8 mouse cellular contexts compared by ENCODE assay signal in genomic region chr1:193440512-193440911, GRCm38 (mm10).
DNase-seq lines count a peak whose midpoint lies in the region; ATAC-seq lines count a peak whose summit lies in the region.

No protein-coding gene starts in this region.

- H3K27ac ChIP-seq in kidney, embryonic 15.5 days, result no peak overlapping the region
- H3K27ac ChIP-seq in limb, embryonic 10.5 days, result no peak overlapping the region

- no peak overlapping the region for H3K9ac ChIP-seq in kidney, embryonic 15.5 days

- H3K4me2 ChIP-seq in kidney, embryonic 15.5 days, result no peak overlapping the region

- no peaks in the 10 kb centered on the region for H3K27me3 ChIP-seq in kidney, embryonic 15.5 days
- H3K27me3 ChIP-seq in limb, embryonic 10.5 days (ENCODE audit: low read depth, poor library complexity, severe bottlenecking), result no peaks in the 10 kb centered on the region

- no peaks in the 10 kb centered on the region for H3K4me1 ChIP-seq in kidney, embryonic 15.5 days
- 0 out of 2 replicates have a peak, but pooled peaks cover 6% of the 10 kb centered on the region for H3K4me1 ChIP-seq in limb, embryonic 10.5 days

- WGBS in kidney, embryonic 15.5 days, result 8% methylated on average over 1 of the region's 1 CpGs
- 4% methylated on average over 1 of the region's 1 CpGs for WGBS in limb, embryonic 10.5 days

- ATAC-seq in kidney, embryonic 15.5 days (replicated peaks; ENCODE audit: low FRiP score), result no peak

- H3K36me3 ChIP-seq in kidney, embryonic 15.5 days, result no peaks in the 10 kb centered on the region
- no peaks in the 10 kb centered on the region for H3K36me3 ChIP-seq in limb, embryonic 10.5 days

- H3K4me3 ChIP-seq in kidney, embryonic 15.5 days (replicated peaks), result no peak overlapping the region
- H3K4me3 ChIP-seq in limb, embryonic 10.5 days, result no peak overlapping the region

- H3K9me3 ChIP-seq in kidney, embryonic 15.5 days (replicated peaks), result no peaks in the 10 kb centered on the region
- no peaks in the 10 kb centered on the region for H3K9me3 ChIP-seq in limb, embryonic 10.5 days (replicated peaks)

- DNase-seq in kidney, adult 9 months, result peak; percentile 13
- peak; percentile 10 to 20 for DNase-seq in B cell, adult 2 months
- DNase-seq in NIH3T3 (ENCODE audit: low read depth), result peak; percentile 40
- peak; percentile 51 for DNase-seq in limb, embryonic 10.5 days (ENCODE audit: low spot score)
- DNase-seq in Muller cell, postnatal 12 days (ENCODE audit: inconsistent ontology term), result no peak
- DNase-seq in heart, adult 18-20 months, result no peak
- DNase-seq in frontal cortex, postnatal 10 days (ENCODE audit: low spot score in 2 of 2), result no peak

Comparison
In these comparisons a context has a peak if more than half of its experiments do, and no peak if none do; other contexts are left out.
1. DNase-seq: peak in kidney, adult 9 months (single experiment), B cell, adult 2 months (2 of 2), NIH3T3 (single experiment) and limb, embryonic 10.5 days (single experiment); none in Muller cell, postnatal 12 days (single experiment), heart, adult 18-20 months (0 of 2) and frontal cortex, postnatal 10 days (0 of 2).